Mouse (Mus musculus) right cerebral cortex, adult 18-20 months (tissue): ENCODE results near the gene Cstf3.

ENCODE experiments used
- DNase-seq: peaks from one replicate; pipeline ENCODE4 v3.0.0; 2022; ENCODE audit warnings: mixed read lengths

The Cstf3 gene

DNA sequence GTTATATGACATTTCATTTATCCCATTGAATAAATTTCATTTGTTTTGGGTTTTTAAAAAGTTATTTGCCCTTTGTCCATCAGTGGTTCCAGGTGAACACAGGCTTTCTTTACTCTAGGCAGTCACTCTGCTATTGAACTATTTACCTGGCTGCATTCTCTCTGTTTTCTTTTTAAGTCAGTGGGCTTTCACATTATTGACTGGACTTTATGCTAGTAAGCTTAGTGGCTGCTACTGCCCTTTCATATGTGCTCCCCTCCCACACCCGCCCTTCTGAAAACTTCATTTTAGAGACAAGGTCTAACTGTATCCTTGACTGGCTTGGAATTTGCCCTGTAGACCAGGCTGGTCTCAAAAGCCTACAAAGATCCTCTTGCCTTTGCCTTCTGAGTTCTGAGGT is 15.2 kb downstream of the Cstf3 start:
- DNase-seq, result no peak

- no peak for DNase-seq
Observed at GRCm38 (mm10) chr2:104614786-104615185, 24.5 kb downstream of the Cstf3 start.

- no peak for DNase-seq
Observed at GRCm38 (mm10) chr2:104615985-104616711, 25.8 kb downstream of the Cstf3 start.

- no peak for DNase-seq
Observed at GRCm38 (mm10) chr2:104658659-104659058, 68.3 kb downstream of the Cstf3 start.

- no peak for DNase-seq
Observed at GRCm38 (mm10) chr2:104663372-104664100, 73.2 kb downstream of the Cstf3 start.

- no peak for DNase-seq
Observed at GRCm38 (mm10) chr2:104669122-104669804, 78.9 kb downstream of the Cstf3 start.

DNA sequence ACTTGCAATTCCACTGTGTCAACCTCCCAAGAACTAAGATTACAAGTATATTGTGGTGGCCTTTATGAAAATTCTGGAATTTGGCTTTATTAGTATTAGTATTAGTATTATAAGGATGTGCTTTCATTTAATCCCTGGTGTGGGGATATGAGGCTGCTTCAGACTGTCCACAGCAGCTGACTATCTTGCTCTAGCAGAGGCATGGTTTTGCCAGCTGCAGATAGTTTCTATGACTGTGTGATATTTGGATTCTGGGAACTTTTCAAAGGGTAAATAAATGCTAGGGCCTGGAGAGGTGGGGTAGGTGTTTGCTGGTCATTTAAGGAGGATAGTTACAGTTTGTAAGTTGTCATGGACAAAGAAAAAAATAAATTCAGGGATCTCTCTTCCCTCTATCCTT is 81.4 kb downstream of the Cstf3 start:
- DNase-seq, result no peak

- no peak for DNase-seq
Observed at GRCm38 (mm10) chr2:104677326-104677725, 87.0 kb downstream of the Cstf3 start.

- no peak for DNase-seq
Observed at GRCm38 (mm10) chr2:104684771-104685170, 94.4 kb downstream of the Cstf3 start.

DNA sequence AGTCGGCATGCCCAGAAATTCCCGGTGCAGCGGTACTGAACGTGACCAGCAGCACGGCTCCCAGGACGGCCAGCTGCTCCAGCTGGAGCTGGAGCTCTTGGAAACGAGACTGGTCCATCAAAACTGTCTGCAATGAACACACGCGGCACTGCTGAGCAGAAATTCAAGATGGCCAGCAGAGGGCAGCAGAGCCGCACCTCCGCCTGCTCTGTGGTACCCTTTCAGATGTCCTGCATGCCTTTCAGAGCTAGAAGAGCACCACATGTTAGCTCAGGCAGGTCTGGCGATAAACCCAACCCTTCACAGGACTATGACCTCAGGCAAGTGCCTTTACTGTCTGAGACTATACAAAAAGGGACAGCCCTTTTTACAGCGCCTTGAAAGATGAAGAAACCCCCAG is 95.1 kb downstream of the Cstf3 start:
- DNase-seq, result peak; percentile 83

GRCm38 (mm10) chr2:104687261-104687660 is 96.9 kb downstream of the Cstf3 start:
- DNase-seq, result no peak

DNA sequence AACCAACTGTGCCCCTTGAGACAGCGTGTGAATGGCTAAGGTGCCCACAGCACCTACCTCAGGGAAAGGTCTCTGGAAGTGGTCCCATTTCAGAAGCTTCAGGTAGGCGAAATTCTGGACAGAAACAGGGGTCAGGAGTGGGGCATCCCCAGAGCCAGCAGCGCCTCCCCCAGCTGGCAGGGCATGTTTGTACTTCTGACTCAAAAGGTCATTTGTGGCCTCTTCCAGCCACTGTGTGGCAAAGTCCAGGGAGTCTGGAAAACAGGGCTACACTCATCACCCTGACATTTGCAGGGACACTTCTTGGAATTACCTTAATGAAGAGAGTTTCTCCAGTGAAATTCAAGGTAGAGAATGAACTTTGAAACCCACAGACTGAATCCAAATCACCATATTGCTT is 98.0 kb downstream of the Cstf3 start:
- DNase-seq, result no peak

GRCm38 (mm10) chr2:104688724-104689123 is 98.4 kb downstream of the Cstf3 start:
- DNase-seq, result peak; percentile 21

- DNase-seq, result no peak
Observed at GRCm38 (mm10) chr2:104690720-104691119, 100.4 kb downstream of the Cstf3 start.

DNA sequence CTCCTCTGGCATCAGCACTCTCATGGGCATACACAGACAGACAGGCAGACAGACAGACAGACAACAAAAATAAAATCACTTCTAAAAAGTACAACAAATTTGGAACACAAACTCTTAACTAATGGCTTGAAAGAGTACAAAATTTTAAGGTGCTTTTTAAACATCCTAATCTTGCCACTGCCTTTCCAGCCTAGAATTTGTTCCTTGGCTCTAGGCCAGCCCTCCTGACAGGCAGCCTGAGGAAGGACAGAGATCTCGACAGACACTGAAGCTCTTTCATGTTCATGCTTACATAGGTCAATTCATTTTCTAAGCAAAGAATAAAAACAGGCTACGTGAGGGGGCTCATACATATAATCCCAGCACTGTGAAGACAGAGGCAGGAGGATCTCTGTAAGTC is 102.2 kb downstream of the Cstf3 start:
- no peak for DNase-seq

- DNase-seq, result no peak
Observed at GRCm38 (mm10) chr2:104699659-104700058, 109.3 kb downstream of the Cstf3 start.

GRCm38 (mm10) chr2:104703158-104703557 is 112.8 kb downstream of the Cstf3 start:
- no peak for DNase-seq

DNA sequence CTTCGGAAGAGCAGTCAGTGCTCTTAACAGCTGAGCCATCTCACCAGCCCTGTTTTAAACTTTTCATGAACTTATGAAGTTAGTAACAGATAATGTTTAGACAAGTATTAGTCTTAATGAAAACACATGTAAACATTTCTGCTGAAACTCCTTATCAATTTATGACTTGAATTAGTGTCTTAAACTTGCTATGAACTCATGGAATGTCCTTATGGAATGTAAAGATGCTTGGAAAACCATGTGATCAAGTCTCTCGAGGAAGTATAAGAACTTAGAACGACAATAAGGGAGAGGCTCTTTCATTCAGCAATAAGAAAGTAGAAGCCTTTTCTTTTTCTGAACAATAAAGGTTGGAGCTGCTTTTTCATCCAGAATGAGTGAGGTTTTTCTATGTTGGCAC is 114.0 kb downstream of the Cstf3 start:
- no peak for DNase-seq

DNA sequence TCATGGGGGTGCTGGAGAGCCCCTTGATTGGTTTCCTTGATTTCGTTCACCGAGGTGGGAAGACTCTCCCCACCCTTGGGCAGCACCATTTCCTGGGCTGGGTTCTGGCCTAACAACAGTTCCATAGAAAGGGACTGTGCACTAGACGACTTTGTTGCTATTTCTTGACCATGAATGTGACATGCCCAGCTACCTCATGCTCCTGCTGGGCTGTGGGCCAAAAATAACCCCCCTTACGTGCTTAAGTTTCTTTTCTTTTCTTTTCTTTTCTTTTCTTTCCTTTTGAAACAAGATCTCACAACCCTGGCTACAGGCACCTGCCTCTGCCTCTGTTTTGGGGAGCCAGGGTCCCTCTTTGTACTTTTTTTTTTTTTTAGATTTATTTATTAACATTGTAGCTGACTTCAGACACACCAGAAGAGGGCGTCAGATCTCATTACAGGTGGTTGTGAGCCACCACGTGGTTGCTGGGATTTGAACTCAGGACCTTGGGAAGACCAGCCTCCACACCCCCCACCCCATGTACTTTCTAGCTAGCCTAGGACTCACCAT is 119.5 kb downstream of the Cstf3 start:
- no peak for DNase-seq

GRCm38 (mm10) chr2:104710670-104711370 is 120.5 kb downstream of the Cstf3 start:
- DNase-seq, result no peak

DNA sequence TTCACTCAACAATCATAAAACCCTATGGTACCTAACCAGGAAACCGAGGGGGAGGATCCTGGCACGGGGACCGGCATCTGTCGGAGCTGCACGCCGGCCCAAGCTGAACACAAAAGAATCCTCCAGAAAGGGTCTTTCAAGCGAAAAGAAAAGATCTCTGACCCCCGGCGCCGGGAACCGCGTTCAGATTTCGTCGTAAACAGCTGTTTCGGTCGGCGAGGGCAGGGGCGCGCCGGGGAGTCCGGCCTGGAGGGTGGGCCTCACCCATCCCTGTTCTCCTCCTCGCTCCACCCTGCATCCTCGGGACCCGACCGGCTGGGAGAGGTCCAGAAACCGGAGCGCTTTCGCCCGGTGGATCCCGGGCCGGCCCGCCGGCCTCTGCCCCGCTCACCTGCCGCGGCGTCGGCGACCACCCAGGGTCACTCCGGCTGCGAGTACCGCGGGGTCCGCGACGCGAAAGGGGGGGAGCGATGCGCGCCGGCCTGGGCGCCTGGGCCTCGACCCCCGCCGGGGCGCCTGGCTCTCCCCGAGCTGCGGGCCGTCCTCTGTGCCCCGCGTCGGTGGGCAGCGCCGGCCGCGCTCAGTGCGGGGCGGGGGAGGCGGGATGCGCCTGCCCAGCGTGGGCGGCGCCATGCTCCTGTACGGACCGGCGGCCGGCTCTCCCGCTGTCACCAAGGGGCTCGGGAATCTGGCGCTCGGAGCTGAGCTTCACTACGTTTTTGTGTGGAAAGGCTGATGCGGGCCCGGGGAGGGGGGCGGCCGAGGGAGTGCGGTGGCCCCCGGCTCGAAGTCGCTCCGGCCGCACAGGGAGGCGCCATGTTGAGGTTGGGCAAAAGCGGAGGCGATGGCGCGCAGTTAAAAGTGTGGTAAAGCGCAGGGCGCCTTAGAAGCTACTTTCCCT is 121.5 kb downstream of the Cstf3 start, which contains the start of gene Tcp11l1:
Tcp11l1 (minus strand) TSS at position 585 of the 901 bp plus-strand sequence.
- peak; percentile 75 for DNase-seq

DNA sequence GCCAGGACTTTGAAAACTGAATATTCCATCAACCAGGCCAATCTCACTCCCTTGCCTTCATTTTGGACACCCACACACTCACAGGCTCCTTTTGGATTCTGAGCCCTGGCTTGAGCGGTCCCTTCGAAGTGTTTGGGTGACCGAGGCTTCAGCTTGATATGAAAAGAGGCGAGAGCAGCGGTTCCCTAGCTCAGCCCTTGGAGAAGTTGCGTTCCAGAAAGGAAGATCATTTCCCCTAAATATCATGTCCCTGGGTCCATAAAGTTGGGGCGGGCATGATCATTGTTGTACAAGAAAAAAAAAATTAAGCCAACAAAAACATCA is 122.1 kb downstream of the Cstf3 start:
- no peak for DNase-seq
